Mouse (Mus musculus): ENCODE measurements around the gene Fbxw11. TPM values are rescaled to one million over a fixed set of nuclear protein-coding genes. Genes with fewer than 3 reads are reported as not detected.

The Fbxw11 gene
- polyA plus RNA-seq, 1 experiment from 2014 or later = 89.8 TPM

DNA sequence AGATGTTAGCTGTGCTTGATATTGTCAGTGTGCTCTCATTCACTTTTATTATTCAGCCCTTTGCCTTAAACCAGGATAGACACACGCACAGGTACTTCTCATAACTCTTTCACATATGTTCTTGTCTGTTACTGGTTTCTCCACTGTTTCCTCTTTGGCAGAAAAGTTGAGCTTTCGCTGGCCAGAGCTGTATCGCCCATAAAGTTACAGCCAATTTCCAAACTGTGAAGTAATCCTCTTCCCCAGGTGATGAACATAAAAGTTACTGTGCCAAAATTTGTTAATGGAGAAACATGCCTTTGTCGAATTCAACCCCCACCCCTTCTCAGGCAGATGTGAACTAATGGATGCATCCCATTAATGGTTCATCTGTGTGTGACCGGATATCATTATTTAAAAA, 80.1 kb downstream of the Fbxw11 start:
- H3K4me3 ChIP-seq = no peak overlapping the region
- no peak for DNase-seq (ENCODE audit: low spot score)
- 97% methylated on average over 5 of the region's 5 CpGs for WGBS
- no peaks in the 10 kb centered on the region for H3K9me3 ChIP-seq
- H3K36me3 ChIP-seq = peaks cover 40% of the 10 kb centered on the region
- H3K4me1 ChIP-seq (replicated peaks) = no peaks in the 10 kb centered on the region
- no peaks in the 10 kb centered on the region for H3K27me3 ChIP-seq (ENCODE audit: insufficient read depth, poor library complexity, severe bottlenecking)
- H3K27ac ChIP-seq = no peak overlapping the region

DNA sequence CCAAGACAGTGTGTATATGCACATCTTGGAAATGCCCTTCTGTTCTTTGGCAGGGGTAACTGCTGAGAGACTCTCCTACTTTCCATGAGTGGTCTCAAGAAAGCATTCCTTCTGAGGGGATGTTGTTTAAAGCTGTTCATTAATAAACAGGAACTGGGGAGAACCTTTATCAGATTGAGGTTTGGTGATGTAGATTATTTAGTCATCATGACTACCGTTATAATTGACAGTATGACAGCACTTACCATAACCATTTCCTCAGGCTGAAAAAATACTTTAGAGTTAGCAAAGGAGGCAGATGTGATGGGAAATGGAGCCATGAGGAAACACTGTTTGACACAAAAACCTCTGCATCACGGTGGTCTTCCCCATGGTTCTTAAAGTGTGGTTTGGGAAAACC, 80.8 kb downstream of the Fbxw11 start:
- Histone ChIP-seq H3K4me1 (replicated peaks) (no peaks in the 10 kb centered on the region), H3K27ac (no peak overlapping the region), H3K4me3 (no peak overlapping the region), H3K9me3 (no peaks in the 10 kb centered on the region), H3K27me3 (ENCODE audit: insufficient read depth, poor library complexity, severe bottlenecking) (no peaks in the 10 kb centered on the region), H3K36me3 (peaks cover 44% of the 10 kb centered on the region)
- WGBS = 95% methylated on average over 2 of the region's 2 CpGs
- DNase-seq (ENCODE audit: low spot score) = no peak

DNA sequence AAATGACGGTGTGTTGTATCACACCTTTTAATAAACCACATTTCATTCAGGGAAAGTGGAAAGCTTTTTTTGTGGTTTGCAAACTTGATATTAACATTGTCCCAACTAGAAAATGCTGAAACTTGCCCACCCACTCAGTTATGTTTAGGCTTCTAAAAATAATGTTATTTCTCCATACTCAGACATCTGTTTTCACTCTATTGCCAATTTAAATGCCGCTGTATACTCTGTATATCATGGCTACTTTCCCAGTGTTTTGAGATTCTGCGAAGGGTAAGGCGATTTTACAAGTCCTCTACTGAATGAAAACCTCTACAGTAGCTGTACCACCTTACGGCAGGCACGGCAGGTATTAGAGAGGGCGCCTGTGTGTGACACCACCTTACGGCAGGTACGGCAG, 82.6 kb downstream of the Fbxw11 start:
- Histone ChIP-seq H3K9me3 (no peaks in the 10 kb centered on the region), H3K36me3 (peaks cover 44% of the 10 kb centered on the region), H3K4me1 (replicated peaks) (no peaks in the 10 kb centered on the region), H3K27ac (no peak overlapping the region), H3K27me3 (ENCODE audit: insufficient read depth, poor library complexity, severe bottlenecking) (no peaks in the 10 kb centered on the region), H3K4me3 (no peak overlapping the region)
- DNase-seq (ENCODE audit: low spot score) = no peak
- 95% methylated on average over 9 of the region's 9 CpGs for WGBS

DNA sequence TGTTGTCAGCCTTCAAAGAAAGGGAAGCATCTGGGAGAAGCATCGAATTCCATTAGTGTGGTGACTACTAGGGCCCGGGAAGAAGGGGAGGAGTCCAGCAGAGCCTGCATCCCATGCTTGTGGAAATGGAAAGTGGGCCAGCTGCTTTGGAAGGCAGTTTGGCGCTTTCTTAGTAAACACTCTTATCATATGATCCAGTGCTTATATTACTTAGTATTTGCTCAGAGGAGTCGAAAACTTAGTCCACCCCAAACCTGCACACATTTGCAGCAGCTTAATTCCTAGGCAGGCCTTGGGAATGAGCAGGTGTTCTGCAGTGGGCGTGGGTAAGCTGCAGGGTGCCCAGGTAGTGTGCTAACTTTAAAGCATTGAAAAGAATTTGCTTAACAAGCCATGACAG, 89.9 kb downstream of the Fbxw11 start:
- Histone ChIP-seq H3K4me3 (no peak overlapping the region), H3K27me3 (ENCODE audit: insufficient read depth, poor library complexity, severe bottlenecking) (no peaks in the 10 kb centered on the region), H3K9me3 (no peaks in the 10 kb centered on the region), H3K27ac (no peak overlapping the region), H3K4me1 (replicated peaks) (no peaks in the 10 kb centered on the region), H3K36me3 (peaks cover 74% of the 10 kb centered on the region)
- 71% methylated on average over 5 of the region's 5 CpGs for WGBS
- DNase-seq (ENCODE audit: low spot score) = no peak

DNA sequence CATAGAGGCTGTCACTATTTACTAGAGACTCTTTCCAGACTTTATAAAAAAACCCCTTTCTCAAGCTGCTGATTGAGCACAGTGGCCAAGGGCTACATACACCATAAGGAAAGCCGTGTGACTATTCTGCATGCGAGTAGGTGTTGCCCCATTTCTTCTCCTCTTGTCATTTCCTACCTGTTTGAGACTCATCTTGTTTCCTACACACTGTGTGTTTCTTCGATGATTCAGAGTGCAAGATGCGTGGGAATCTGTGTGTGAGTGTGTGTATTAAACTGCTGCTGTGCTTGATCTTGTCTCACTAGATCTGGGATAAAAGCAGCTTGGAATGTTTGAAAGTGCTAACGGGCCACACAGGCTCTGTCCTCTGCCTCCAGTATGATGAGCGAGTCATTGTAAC, 90.7 kb downstream of the Fbxw11 start:
- no peak overlapping the region for H3K27ac ChIP-seq
- H3K9me3 ChIP-seq = no peaks in the 10 kb centered on the region
- no peak overlapping the region for H3K4me3 ChIP-seq
- no peak for DNase-seq (ENCODE audit: low spot score)
- 93% methylated on average over 6 of the region's 6 CpGs for WGBS
- peaks cover 76% of the 10 kb centered on the region for H3K36me3 ChIP-seq
- H3K27me3 ChIP-seq (ENCODE audit: insufficient read depth, poor library complexity, severe bottlenecking) = no peaks in the 10 kb centered on the region
- H3K4me1 ChIP-seq (replicated peaks) = no peaks in the 10 kb centered on the region

DNA sequence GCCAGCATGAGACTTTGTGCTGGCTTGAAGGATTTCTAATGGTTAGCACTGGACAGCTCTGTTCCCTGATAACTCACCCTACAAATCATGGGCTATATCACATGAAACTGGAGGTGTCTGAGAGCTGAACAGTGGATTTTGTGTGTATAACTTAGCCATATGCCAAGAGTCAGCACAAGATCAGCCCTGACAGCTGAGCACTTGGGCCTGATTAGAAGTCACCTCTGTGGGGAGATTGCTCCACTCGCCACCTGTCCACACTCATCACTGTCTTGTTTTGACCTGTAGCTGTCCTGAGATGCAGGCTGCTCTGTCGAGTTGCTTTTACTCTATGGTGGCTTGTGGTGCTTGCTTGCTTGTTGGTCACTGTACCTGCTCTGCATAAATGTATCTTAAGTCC, 93.8 kb downstream of the Fbxw11 start:
- no peak overlapping the region for H3K27ac ChIP-seq
- no peak overlapping the region for H3K4me3 ChIP-seq
- H3K9me3 ChIP-seq = no peaks in the 10 kb centered on the region
- no peak for DNase-seq (ENCODE audit: low spot score)
- H3K36me3 ChIP-seq = peaks cover 98% of the 10 kb centered on the region
- no peaks in the 10 kb centered on the region for H3K4me1 ChIP-seq (replicated peaks)
- no peaks in the 10 kb centered on the region for H3K27me3 ChIP-seq (ENCODE audit: insufficient read depth, poor library complexity, severe bottlenecking)
- 92% methylated on average over 2 of the region's 2 CpGs for WGBS

DNA sequence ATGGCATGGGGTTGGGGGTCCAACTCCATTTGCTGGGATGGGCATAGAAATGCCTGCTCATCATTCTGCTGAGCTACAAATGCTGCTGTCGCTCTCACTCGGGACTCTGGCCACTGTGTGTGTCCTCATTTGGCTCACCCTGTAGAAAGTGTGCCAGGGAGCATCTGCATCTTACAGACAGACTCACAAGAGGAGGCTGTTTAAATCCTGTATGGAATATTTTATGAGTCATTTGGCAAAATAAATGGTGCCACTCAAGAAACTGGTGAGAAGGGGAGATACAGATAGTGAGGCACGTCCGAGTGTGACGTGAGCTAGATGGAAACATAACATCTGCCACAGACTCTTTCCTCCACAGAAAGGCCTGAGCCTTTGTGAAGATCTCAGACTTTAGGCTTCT, 95.2 kb downstream of the Fbxw11 start:
- WGBS = 92% methylated on average over 5 of the region's 5 CpGs
- DNase-seq (ENCODE audit: low spot score) = no peak
- Histone ChIP-seq H3K27ac (no peak overlapping the region), H3K9me3 (no peaks in the 10 kb centered on the region), H3K4me1 (replicated peaks) (no peaks in the 10 kb centered on the region), H3K27me3 (ENCODE audit: insufficient read depth, poor library complexity, severe bottlenecking) (no peaks in the 10 kb centered on the region), H3K4me3 (no peak overlapping the region), H3K36me3 (peaks cover 98% of the 10 kb centered on the region)

DNA sequence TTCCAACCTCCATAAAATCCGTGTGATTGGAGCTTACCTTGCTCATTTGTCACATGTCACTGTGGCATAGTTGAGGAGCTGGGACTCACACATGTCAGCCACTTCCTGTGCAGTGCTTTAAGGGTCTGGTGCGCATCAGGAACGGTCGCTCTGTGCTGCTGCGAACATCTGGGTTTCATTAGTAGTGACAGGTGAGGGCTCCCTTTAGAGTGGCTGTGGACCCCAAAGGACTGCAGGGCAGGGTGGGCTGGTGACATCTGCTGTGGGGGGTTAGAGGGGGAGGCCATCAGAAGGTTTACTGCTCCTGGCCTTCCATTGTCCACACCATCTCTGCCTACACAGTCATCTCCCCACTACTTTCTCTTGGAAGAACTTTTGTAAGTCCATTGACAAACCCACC, 101.4 kb downstream of the Fbxw11 start:
- Histone ChIP-seq H3K27ac (no peak overlapping the region), H3K9me3 (no peaks in the 10 kb centered on the region), H3K4me1 (replicated peaks) (no peaks in the 10 kb centered on the region), H3K36me3 (peaks cover 94% of the 10 kb centered on the region), H3K4me3 (no peak overlapping the region), H3K27me3 (ENCODE audit: insufficient read depth, poor library complexity, severe bottlenecking) (no peaks in the 10 kb centered on the region)
- DNase-seq (ENCODE audit: low spot score) = no peak
- WGBS = 78% methylated on average over 5 of the region's 5 CpGs

DNA sequence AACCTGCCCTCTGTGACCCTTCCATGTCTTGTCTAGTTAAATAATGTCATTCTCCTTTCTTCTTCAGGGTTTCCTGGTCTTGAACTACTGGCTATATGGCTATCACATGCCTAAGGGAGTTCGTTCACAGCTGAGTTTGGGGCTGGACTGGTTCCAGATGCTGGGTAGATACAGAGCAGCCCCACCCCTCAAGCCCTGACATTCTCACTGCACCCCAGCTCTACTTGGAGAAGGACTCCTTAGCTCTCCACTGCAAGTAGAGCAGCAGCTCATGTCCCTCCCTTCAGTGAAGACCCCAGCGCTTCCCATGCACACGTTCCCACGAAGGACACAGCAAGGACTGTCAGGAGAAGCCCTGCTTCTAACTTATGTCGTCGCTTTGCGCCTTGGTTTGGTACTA, 101.9 kb downstream of the Fbxw11 start:
- Histone ChIP-seq H3K4me1 (replicated peaks) (no peaks in the 10 kb centered on the region), H3K27ac (no peak overlapping the region), H3K36me3 (peaks cover 88% of the 10 kb centered on the region), H3K27me3 (ENCODE audit: insufficient read depth, poor library complexity, severe bottlenecking) (no peaks in the 10 kb centered on the region), H3K4me3 (no peak overlapping the region), H3K9me3 (no peaks in the 10 kb centered on the region)
- 90% methylated on average over 7 of the region's 7 CpGs for WGBS
- no peak for DNase-seq (ENCODE audit: low spot score)

DNA sequence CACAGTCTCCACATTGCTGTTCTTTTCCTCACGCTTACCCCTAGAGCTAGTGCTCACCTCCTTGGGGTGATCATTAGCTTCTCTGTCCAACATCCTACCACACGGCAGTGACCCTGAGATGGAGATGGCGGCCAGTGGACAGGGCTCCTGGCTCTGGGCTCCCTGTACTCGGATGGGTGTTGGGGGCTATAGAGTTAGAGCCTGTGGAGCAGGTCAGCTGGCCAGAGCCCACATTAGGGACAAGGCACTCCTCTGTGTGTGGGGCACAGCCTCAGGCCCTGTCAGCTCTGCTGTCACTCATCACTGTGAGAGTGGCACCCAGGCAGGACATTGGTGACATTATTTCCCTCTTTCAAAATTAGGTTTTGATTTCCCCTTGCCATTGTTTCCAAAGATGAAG, 102.9 kb downstream of the Fbxw11 start:
- Histone ChIP-seq H3K27me3 (ENCODE audit: insufficient read depth, poor library complexity, severe bottlenecking) (no peaks in the 10 kb centered on the region), H3K36me3 (peaks cover 78% of the 10 kb centered on the region), H3K9me3 (no peaks in the 10 kb centered on the region), H3K27ac (no peak overlapping the region), H3K4me1 (replicated peaks) (no peaks in the 10 kb centered on the region), H3K4me3 (no peak overlapping the region)
- no peak for DNase-seq (ENCODE audit: low spot score)
- 96% methylated on average over 4 of the region's 4 CpGs for WGBS

DNA sequence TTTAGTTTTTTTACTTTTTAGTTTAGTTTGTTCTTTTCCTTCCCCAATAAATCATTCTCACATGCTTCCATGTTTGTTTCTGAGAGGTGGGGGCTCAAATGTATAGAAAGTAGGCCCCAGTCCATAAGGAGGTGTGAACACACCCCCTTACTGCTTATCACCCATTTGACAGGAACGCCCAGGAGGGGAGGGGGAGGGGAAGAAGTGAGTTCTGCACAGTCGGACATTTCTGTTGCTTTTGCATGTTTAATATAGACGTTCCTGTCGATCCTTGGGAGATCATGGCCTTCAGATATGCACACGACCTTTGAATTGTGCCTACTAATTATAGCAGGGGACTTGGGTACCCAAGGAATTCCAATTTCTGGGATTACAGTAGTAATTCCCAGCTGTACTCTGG, 103.5 kb downstream of the Fbxw11 start:
- 83% methylated on average over 5 of the region's 5 CpGs for WGBS
- H3K4me3 ChIP-seq = no peak overlapping the region
- H3K9me3 ChIP-seq = no peaks in the 10 kb centered on the region
- no peaks in the 10 kb centered on the region for H3K4me1 ChIP-seq (replicated peaks)
- H3K36me3 ChIP-seq = peaks cover 72% of the 10 kb centered on the region
- no peaks in the 10 kb centered on the region for H3K27me3 ChIP-seq (ENCODE audit: insufficient read depth, poor library complexity, severe bottlenecking)
- DNase-seq (ENCODE audit: low spot score) = no peak
- H3K27ac ChIP-seq = no peak overlapping the region

DNA sequence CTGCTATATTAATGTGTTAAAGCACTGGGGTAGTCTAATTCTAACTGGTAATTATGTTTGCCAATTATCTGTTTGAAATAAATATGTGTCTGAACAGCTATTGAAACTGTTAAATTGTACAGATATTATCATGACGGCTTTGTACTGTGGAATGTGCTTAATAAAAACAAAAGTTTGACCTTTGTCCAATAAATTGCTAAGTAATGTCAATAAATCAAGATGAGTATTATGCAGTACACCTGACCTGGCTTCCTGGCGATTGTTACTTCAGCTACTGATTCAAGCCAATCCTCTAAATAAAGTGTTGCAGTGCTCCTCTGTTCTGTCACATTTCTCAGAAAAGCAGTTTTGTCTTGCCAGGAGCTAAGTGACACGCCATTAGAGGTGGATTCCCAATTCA, 104.0 kb downstream of the Fbxw11 start:
- peaks cover 68% of the 10 kb centered on the region for H3K36me3 ChIP-seq
- no peak for DNase-seq (ENCODE audit: low spot score)

DNA sequence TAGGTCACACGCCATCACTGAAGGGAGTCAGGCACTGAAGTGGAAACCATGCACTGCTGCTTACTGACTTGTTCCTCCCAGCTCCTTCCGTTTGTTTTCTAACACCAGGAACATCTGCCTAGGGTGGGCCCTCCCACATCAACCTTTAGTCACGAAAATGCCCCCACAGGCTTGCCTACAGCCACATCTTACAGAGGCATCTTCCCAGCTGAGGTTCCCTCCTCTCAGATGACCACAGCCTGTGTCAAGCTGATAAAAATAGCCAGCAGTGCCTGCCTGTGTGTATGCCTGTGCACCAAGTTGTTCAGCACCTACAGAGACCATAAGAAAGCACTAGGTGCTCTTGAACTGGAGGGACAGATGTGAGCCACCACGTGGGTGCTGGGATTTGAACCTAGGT, 106.3 kb downstream of the Fbxw11 start:
- Histone ChIP-seq H3K9me3 (no peaks in the 10 kb centered on the region), H3K4me3 (no peak overlapping the region), H3K4me1 (replicated peaks) (no peaks in the 10 kb centered on the region), H3K36me3 (peaks cover 45% of the 10 kb centered on the region), H3K27me3 (ENCODE audit: insufficient read depth, poor library complexity, severe bottlenecking) (no peaks in the 10 kb centered on the region), H3K27ac (no peak overlapping the region)
- WGBS = 71% methylated on average over 4 of the region's 4 CpGs
- DNase-seq (ENCODE audit: low spot score) = no peak

More for the DNA sequence above, 104.0 kb downstream of the Fbxw11 start:
- H3K27ac ChIP-seq = no peak overlapping the region
- H3K27me3 ChIP-seq (ENCODE audit: insufficient read depth, poor library complexity, severe bottlenecking) = no peaks in the 10 kb centered on the region
- WGBS = 95% methylated on average over 3 of the region's 3 CpGs
- no peaks in the 10 kb centered on the region for H3K4me1 ChIP-seq (replicated peaks)
- no peaks in the 10 kb centered on the region for H3K9me3 ChIP-seq
- H3K4me3 ChIP-seq = no peak overlapping the region

DNA sequence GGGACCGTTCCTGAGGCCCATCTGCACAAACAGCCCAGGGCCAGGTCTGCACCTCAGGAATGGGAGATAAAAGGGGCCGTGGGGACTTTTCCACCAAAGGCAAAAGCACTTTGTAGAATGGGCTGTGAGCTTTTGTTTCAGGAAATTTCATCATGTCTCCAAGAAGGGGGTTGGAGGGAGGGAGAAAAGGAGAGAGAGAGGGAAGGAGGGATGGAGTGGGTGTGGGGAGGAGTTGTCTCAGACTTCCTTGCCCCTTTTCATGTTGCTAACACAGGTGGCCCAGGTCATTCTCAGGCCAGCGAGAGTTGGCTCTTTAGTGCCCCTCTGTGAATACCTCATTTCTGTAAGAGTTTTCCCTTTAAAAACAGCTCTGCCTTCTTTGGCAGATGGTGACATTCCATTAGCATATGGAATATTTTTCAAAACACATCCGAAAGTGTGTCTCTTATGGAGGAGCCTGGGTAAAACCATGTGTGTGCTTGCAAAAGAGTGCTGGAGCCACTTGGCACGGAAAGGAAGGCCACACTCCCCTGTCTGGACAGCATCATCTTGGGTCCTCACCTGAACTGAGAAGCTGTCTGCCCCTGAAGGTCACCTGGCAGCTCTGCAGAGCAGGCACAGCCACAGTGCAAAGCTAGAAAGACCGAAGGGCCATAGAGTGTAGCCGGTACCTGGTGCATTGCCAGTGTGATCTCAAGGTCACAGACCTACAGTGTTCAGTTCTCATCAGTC, 109.5 kb downstream of the Fbxw11 start:
- H3K27me3 ChIP-seq (ENCODE audit: insufficient read depth, poor library complexity, severe bottlenecking) = no peaks in the 10 kb centered on the region
- peaks cover 12% of the 10 kb centered on the region for H3K36me3 ChIP-seq
- WGBS = 79% methylated on average over 7 of the region's 7 CpGs
- H3K4me3 ChIP-seq = no peak overlapping the region
- H3K4me1 ChIP-seq (replicated peaks) = no peaks in the 10 kb centered on the region
- no peaks in the 10 kb centered on the region for H3K9me3 ChIP-seq
- DNase-seq (ENCODE audit: low spot score) = no peak
- no peak overlapping the region for H3K27ac ChIP-seq

Measured in hindbrain, embryonic 10.5 days (tissue).